Comparison of ENCODE assay signal across 9 mouse cellular contexts in genomic region chr11:117127250-117127837, GRCm38 (mm10). TPM values are rescaled to one million over a fixed set of nuclear protein-coding genes. Genes with fewer than 3 reads are reported as not detected.
DNase-seq lines count a peak whose midpoint lies in the region; ATAC-seq and TF ChIP-seq lines count a peak whose summit lies in the region.
"Had no signal": no experiment of that assay in that cellular context is flagged by ENCODE, and none has a peak within 500 bp of the region (broad histone marks: within the 10 kb centered on the region; RNA-seq: fewer than 3 reads in every experiment).

No protein-coding gene starts in this region.

- 34% methylated on average over 13 of the region's 13 CpGs for WGBS in lung, embryonic 16.5 days
- WGBS in liver, embryonic 14.5 days (ENCODE audit: insufficient replicate concordance): 75% methylated on average over 13 of the region's 13 CpGs

- intact Hi-C loops in gastrocnemius, adult 2 months (cut with DNase I): no loop called here

- 0 out of 2 replicates have a peak, but pooled peaks have one; percentile 7 for ATAC-seq in lung, embryonic 16.5 days (ENCODE audit: low read depth)
- peak; percentile 4; the same call in 1 of the 2 replicates for ATAC-seq in liver, embryonic 14.5 days (ENCODE audit: insufficient read depth)

- H3K4me2 ChIP-seq in lung, embryonic 16.5 days (ENCODE audit: low read depth, low read length): no peak overlapping the region
- no peak overlapping the region for H3K4me2 ChIP-seq in liver, embryonic 14.5 days (ENCODE audit: low read depth)

- no peak for TF ChIP-seq EP300 in liver, embryonic 14.5 days (IDR thresholded peaks at IDR 0.05; ENCODE audit: low read depth)

- DNase-seq in gastrocnemius, adult 2 months: peak; percentile 75
- no peak for DNase-seq in gastrocnemius, adult 18-20 months (ENCODE audit: low spot score)
- DNase-seq in lung, adult 18-20 months: no peak
- DNase-seq in liver, embryonic 14.5 days (ENCODE audit: low read depth in 3 of 3, low spot score in 3 of 3): no peak
- DNase-seq in thymus, postnatal 36 days: peak; percentile 60 to 73
- DNase-seq in right cerebral cortex, postnatal 10 days (ENCODE audit: low spot score in 2 of 2): no peak
- no peak for DNase-seq in natural killer cell, adult 2 months (ENCODE audit: low spot score in 2 of 2)

- TF ChIP-seq CTCF in gastrocnemius, adult 2 months (IDR thresholded peaks at IDR 0.05): no peak
- no peak for TF ChIP-seq CTCF in liver, embryonic 14.5 days (IDR thresholded peaks at IDR 0.05; ENCODE audit: low read depth)

- no peaks in the 10 kb centered on the region for H3K27me3 ChIP-seq in lung, embryonic 16.5 days (ENCODE audit: control insufficient read depth, insufficient read depth, low read depth, low read length)
- no peaks in the 10 kb centered on the region for H3K27me3 ChIP-seq in liver, embryonic 14.5 days (ENCODE audit: control insufficient read depth, insufficient read depth, low read length)
- H3K27me3 ChIP-seq: CH12.LX had no signal

- no peak overlapping the region for H3K9ac ChIP-seq in lung, embryonic 16.5 days (ENCODE audit: low read length)
- no peak overlapping the region for H3K9ac ChIP-seq in liver, embryonic 14.5 days (replicated peaks)

- H3K4me3 ChIP-seq in gastrocnemius, adult 2 months: peak overlapping the region; percentile 28
- H3K4me3 ChIP-seq in lung, embryonic 16.5 days (ENCODE audit: low read length): no peak overlapping the region
- H3K4me3 ChIP-seq in liver, embryonic 14.5 days (ENCODE audit: insufficient read depth in 1 of 2, low read depth in 2 of 2, low read length in 2 of 2): no peak overlapping the region

- H3K27ac ChIP-seq in gastrocnemius, adult 2 months: peak overlapping the region; percentile 99
- peak overlapping the region; percentile 72 for H3K27ac ChIP-seq in lung, embryonic 16.5 days (ENCODE audit: low read length)
- no peak overlapping the region for H3K27ac ChIP-seq in liver, embryonic 14.5 days

- peaks cover 46% of the 10 kb centered on the region for H3K4me1 ChIP-seq in lung, embryonic 16.5 days (replicated peaks; ENCODE audit: control insufficient read depth, insufficient read depth, low read length)
- H3K4me1 ChIP-seq in liver, embryonic 14.5 days (replicated peaks; ENCODE audit: control insufficient read depth in 2 of 2, insufficient read depth in 2 of 2, low read length in 1 of 2): 0 out of 4 replicates have a peak, but pooled peaks cover 0 to 3% of the 10 kb centered on the region in 2 experiments

- H3K36me3 ChIP-seq in lung, embryonic 16.5 days (ENCODE audit: control insufficient read depth, insufficient read depth, low read length): 0 out of 2 replicates have a peak, but pooled peaks cover 6% of the 10 kb centered on the region
- H3K36me3 ChIP-seq in liver, embryonic 14.5 days (replicated peaks; ENCODE audit: control insufficient read depth, insufficient read depth, low read depth): no peaks in the 10 kb centered on the region; the same call in 1 of the 2 replicates

- H3K9me3 ChIP-seq in lung, embryonic 16.5 days (ENCODE audit: control insufficient read depth, low read length): no peaks in the 10 kb centered on the region
- H3K9me3 ChIP-seq in liver, embryonic 14.5 days (ENCODE audit: control insufficient read depth, low read length): no peaks in the 10 kb centered on the region

RNA-seq across cellular contexts. Expression of gene Sec14l1, which starts 12.4 kb away (rescaled TPM):
- 10 to 100 TPM; 52.3 to 52.8 TPM for total RNA-seq in gastrocnemius, adult 2 months (2021)
- total RNA-seq in gastrocnemius, adult 18-20 months (2021): 10 to 100 TPM; 52.1 to 53.3 TPM
- polyA plus RNA-seq in lung, embryonic 16.5 days (2015; fragmentation: Nextera tagmentation; extraction: Ambion mirVana): 74.5 and 76.5 TPM in 2 replicates
- 12.3 and 13.0 TPM in 2 replicates for polyA plus RNA-seq in liver, embryonic 14.5 days (2012; rRNA removed)
- polyA plus RNA-seq in liver, embryonic 14.5 days (2014; fragmentation: Nextera tagmentation; extraction: Ambion mirVana): 10.5 and 12.8 TPM in 2 replicates

Comparison
In these comparisons a context has a peak if more than half of its experiments do, and no peak if none do; other contexts are left out.
1. DNase-seq: peak in gastrocnemius, adult 2 months (single experiment) and thymus, postnatal 36 days (2 of 2); none in gastrocnemius, adult 18-20 months (single experiment), lung, adult 18-20 months (0 of 2), liver, embryonic 14.5 days (0 of 3), right cerebral cortex, postnatal 10 days (0 of 2) and natural killer cell, adult 2 months (0 of 2).